Mouse (Mus musculus): ENCODE results near the gene Gm20696.
A peak's percentile ranks its signal among the peaks of the same experiment; 100 is the strongest.

Gene Gm20696

DNA sequence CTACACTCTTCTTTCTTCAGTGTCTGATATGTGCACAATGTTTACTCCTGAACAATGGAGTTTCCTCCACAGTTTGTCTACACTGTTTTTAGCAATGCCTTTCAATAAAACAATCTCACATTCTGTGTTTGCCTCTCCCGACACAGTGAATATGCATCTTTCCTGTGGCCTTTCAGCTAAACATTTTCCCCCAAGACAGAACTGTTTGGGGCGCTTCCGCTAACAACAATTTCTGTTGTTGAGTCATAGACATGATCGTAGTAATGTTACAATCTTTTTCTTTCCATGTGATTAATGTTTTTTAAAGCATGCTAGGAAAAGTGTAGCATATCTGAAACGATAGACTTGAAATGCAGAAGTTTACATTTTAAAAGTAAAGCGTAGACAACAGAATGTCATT is 338.5 kb downstream of the Gm20696 start:
- no peak for DNase-seq (ENCODE audit: low spot score)

DNA sequence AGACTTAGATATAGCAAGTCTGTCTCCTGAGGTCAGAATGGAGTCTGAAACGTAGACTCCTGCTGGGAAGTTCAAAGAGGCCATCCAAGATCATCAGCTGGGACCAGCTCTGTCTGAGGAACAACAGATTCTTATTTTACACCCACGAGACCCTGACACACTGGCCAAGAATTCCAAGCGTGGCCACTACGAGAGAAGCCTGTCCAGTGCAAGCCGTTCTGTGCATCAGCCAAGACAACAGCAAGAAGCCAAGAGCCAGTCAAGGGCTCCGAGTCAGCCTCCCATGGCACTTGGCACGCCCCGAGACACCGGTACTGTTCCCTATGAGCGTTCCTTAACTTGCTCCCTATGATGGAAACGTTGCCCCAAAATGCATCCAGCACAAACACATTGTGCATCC is 338.9 kb downstream of the Gm20696 start:
- DNase-seq (ENCODE audit: low spot score), result no peak

DNA sequence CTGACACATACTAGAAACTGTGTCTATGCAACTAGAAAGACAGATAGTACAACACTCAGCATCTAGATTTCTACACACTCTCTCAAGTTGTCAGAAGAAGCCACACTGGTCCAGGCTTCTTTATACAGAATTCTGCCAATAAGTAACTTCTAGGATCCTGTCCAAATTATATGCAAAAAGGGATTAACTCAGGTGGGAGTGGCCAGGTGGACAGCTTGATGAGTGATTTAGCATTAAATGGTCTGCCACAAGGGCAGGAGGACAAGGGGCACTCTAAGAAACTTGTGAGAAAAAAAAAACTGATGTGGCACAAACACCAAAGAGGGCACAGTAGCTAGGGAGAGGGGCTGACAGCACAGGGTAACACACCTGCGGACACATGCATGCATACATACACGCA is 340.7 kb downstream of the Gm20696 start:
- no peak for DNase-seq (ENCODE audit: low spot score)

DNA sequence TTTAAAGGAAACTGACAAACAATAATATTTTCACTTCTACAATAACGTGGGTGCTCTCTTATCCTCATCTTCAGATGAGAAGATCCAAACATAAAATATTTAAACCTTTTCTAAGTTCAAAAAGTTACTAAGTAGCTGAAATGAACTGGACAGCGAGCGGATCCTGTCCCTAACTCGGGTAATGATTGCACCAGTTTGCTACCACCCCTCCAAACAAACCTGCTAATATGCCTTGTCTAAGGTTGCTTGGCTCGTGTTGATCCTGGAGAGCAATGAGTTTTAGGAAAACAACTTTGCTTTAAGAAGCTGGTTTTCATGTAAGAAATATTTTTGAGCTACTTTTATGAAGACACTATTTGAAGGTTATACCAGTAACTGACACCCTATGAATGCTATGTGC is 341.1 kb downstream of the Gm20696 start:
- no peak for DNase-seq (ENCODE audit: low spot score)

DNA sequence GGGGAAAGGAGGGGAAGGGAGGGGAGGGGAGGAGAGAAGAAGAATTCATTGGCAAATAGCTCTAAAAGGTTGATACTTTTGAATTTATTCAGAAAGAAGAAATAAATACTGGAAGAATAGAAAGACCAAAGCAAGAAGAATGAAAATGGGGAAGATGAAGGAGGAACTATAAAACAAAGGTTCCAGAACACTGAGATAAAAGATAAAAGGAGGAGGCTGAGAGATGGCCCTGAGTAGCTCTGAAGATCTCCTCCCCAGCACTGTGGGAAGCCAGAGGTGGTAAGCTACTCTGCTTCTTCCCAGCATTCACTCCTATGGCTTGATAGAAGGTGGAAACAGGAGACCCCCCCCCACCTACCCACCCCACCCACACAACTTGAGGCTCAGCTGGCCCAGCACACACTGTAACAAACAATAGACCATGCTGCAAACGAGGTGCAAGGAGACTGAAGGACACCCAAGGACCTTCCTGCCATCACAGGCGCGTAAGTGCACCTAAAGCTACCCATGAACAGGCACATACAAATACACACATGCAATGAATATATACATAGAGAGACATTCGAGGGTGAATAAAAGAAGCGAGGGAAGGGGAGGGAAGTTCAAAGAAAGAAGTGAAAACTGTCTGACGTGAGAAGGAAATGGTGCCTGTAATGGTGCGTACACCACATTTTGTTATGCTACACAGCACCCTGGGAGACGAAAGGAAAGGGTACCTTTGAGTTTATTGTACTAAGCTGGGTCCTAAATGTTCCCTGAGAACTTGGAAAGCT is 344.3 kb downstream of the Gm20696 start:
- no peak for DNase-seq (ENCODE audit: low spot score)

DNA sequence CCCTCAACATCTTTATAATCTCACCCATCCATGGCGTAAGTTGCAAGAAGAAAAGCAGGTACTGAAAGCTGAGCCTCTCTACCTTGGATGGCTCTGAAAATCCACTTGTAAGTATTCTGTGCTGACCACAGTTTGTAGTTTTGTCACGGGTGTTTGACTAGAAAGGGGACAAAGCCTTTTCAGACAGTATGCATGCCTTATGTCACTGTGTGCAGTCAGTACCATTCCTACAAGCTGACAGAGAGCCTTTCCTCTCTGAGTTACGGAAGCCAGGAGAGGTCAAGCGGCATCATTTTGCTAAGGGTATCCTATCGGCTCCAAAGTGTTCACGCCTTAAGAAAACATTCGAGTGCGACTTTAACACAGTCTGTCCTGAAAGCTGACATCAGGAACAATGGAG is 346.2 kb downstream of the Gm20696 start:
- no peak for DNase-seq (ENCODE audit: low spot score)

DNA sequence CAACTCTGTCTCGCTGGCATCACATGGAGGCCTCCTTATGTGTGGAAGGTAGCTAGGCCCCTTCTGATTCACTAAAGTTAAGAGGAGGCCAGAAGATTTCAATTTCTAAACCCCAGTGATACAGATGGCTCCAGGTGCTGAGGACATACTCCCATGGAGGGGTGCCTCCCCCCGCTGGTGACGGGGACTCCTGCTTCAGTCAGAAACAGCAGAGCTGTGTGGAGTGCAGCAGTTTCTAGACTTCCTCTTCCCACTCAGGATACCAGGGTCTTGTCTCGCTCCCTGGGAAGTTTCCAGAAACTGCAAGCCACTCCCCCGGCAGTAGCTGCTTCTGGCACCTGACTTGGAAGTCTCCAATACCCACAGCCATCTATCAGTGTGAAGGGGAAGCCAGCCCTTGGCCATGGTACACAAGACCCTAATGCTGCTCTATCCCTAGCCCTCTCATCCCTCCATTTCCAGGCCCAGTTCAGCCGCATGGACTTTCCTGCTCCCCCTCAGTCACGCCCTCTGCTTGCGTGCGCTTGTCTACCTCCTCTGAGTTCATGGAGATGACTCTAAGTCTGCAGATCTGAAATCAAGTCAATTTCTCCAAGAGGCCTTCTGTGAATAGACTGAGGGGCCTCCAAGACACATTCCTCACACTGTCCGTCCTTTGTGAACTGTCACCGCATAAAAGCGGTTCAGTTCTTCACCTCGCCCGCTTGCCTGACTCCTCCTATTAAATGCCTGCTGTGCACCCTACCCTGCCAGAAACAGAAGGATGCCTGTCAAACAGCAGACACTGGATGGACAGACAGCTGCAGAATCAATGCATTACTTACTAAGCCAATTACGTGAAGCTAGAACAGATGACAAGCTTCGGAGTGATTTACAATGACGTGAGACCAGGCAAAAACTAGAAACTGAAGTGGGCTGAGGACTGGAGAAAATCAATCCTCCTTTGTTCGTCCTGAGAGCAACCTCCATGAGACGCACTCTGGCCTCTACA is 346.9 kb downstream of the Gm20696 start:
- no peak for DNase-seq (ENCODE audit: low spot score)

DNA sequence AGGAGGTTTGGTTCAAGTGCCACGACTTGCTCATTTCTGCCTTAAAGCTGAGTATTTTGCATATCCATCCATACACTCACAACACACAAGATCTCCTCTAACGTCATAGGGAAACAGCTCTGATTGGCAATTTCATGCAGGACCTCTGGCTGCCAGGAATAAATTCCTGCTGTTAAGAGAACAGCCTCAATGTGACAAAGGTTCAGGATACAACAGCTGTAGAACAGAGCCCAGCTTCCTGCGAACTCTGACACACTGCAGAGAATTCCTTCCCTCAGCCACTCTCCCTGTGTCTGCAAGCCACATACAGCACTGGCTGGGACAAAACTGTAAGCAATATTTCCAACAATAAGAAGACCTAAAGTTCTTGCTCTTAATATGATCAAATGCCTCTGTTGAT is 351.9 kb downstream of the Gm20696 start:
- no peak for DNase-seq (ENCODE audit: low spot score)

DNA sequence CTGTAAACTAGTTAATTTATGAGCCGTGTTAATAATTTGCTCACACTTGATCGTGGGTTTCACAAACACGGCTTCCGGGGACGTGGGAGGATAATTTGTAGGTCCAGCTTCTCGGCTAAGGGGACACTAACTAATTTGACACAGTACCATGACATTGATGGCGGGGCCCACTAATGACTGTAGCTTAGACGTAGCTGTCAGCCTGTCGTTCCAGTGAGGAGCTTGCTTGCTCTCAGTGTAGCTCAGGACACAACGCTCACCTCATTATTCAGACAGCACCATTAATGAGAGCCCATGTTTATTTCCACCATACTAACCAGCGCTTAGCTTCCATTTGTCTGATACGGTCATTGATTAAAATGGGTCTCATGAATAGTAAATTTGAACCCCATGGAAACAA is 356.1 kb downstream of the Gm20696 start:
- no peak for DNase-seq (ENCODE audit: low spot score)

DNA sequence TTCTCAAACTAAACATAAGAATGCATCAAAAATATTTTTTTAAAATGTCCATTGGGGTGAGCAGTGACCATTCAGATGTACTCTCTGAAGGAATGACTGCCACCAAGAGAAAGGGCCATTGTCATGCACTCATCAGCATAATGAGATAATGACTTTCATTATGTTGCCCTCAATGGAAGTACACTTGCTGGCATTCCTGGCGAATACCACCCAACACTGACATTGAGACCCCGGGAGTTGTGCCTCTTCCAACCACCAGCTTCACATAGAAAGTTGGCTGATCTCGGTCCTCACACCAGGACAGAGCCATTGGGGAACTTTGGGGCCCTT is 356.5 kb downstream of the Gm20696 start:
- DNase-seq (ENCODE audit: low spot score), result no peak

DNA sequence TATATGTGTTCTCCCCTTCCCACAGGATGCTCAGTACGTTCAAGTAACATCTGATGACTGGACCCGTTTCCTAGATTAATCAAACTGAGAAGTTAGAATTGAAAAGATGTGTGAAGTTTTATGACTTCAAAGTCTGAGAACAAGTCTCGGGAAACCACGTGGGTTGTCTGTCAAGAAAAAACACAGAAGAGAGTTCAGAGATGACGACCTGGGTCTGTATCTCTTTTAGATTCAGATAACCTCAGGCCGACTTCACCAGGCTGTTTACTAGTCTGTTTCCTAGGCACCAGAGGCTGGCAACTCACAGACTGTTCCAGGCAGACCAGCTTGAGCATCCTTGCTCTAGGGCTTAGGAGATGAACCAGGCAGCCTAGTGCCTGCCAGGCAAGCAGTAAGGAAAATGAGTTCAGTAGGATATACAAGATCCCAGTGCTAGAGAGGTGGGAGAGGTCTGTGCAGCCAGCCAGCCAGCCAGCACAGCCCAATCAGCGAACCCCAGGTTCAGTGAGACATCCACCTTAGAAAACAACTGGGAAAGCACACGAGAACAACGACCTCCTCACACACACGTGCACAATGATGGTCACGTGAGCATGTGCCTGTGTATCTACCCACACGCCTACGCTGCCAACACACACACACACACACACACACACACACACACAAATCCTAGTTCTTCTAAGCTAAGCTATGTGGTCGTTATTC is 357.0 kb downstream of the Gm20696 start:
- DNase-seq (ENCODE audit: low spot score), result no peak

DNA sequence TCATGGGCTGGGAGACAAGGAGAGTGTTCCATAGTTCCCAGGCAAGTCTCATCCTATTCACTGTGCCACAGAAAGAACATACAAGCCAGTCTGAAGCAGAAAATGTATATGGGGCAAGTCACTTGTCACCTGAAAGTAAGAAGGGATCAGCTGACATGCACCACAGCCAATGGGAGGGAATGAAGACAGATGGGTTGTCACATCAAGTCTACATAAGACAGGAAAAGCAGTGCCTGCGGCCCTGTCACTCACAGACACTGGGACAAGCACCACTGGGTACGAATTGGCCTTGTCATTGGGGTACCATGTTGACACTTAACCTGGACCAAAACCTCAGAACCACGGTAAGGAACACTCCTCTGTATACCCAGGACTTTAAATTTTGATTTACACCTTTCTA is 360.8 kb downstream of the Gm20696 start:
- no peak for DNase-seq (ENCODE audit: low spot score)

DNA sequence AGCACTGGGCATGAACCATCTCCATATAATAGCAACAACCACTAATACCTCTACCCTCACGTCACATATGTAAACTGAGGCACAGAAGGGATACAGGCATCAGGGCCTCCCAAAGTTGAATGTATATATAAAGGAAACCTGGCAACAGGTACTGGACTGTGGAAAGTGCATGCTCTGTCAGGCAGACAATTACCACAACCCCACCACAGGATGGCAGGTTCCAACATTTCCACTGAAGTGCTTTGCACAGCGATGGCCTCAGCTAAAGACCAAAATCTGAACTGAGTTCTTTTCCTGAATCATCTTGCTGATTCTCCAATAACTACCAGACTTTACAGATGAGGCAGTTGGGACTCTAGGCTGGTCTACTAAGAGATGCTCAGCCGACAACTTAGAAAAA is 361.4 kb downstream of the Gm20696 start:
- no peak for DNase-seq (ENCODE audit: low spot score)

DNA sequence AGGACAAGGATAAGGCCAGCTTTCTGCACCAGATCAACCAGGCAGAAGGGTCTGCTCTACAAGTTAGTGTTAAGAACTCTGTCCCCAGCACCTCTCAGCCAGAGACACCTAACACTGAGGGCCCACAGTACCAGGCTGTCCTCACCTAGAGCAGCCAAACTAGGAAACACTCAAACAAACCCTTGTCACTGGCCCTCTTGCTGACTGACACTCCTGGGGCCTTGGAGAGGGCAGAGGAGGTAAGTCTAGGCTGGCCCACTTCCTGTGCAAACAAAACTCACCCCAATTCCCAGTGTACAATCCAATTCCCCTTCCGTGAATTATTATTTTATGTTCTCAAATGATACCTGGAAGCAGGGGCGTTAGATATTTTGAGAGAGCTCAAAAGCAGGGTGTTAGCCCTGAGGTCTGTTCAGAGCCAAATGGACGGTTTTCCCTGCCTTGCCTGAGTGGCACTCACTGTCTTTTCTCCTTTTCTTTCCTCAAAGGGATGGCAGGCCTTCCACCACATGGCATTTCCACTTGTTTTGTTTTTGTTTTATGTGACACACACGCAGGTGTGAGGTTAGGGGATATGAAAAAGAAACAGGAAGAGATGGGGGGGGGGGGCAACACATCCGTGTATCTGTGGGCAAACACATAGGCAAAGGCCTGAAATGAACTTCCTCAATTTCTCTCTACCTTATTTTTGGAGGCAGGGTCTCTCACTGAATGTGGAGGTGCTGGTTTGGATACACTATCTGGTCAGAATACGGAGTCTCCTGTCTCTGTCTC is 363.7 kb downstream of the Gm20696 start:
- DNase-seq (ENCODE audit: low spot score), result no peak

DNA sequence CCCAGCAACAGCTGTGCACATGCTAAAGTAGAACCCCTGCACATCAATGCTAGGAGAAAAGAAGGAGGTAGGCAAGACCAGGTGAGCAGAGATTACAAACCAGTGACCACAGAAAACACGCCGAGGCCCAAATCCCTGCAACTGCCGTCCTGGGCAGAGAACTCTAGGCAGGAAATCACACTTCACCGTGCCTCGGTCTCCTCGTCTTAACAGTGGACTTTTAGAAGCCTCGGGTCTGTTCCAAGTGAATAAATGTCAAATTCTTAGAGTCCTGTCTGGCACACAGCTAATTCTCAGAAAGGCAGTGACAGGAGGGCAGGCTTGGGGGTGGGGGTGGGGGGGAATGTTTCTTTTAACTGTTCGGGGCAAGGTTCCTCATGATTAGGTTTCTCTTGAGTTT is 364.7 kb downstream of the Gm20696 start:
- DNase-seq (ENCODE audit: low spot score), result no peak

DNA sequence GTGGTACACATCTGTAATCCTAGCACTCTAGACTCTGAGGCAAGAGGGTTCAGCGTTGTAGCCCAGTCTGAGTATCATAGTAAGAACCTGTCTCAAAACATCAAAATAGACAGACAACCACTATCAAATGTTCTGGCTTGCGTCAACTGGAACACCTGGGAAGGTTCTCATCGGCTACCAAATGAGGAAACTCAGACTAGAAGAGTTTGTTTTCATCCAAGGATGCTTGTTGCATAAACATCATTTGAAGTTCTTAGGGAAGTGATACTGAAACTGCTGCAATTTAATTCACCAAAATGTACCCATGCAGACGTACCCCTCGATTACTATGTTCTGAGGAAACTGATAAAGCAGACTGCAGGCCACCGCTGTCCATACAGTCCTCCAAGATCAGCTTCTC is 366.4 kb downstream of the Gm20696 start:
- DNase-seq (ENCODE audit: low spot score), result no peak

DNA sequence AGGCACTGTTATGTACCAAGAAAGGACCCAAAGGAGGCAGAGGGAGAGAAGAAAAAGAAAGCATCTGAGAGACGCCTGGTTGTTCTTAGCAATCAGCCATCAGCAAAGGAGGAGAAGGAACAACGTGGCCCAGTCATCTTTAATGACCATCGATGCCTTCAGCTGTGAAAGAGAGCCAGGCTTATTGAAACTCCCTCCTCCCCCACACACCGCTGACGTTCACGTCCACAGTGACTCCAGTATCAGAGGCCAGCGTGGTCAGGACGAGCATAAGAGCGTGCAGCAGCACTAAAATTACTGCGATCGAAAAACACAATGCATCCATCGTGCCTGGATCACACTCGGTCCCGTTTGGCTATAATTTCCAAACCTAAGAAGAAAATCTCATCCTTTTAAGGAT is 367.4 kb downstream of the Gm20696 start:
- DNase-seq (ENCODE audit: low spot score), result no peak

DNA sequence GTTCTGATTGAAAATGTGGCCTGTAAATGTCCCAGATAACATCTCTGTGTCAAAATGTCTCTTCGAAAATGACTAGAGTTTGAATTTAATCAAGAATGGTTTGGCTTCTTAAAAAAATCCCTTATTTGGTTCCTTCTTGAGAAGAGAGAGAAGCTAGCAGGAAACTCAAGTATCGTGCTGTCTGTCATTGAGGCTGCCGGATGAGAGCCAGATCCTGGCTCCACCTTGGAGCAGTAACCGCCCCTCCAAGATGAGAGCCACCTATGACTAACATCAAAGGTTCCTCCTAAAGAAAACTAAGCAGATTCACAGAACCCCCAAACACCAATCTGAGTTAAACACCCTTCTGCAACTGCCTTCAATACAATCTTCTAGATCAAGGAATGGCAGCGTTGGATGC is 369.1 kb downstream of the Gm20696 start:
- no peak for DNase-seq (ENCODE audit: low spot score)

DNA sequence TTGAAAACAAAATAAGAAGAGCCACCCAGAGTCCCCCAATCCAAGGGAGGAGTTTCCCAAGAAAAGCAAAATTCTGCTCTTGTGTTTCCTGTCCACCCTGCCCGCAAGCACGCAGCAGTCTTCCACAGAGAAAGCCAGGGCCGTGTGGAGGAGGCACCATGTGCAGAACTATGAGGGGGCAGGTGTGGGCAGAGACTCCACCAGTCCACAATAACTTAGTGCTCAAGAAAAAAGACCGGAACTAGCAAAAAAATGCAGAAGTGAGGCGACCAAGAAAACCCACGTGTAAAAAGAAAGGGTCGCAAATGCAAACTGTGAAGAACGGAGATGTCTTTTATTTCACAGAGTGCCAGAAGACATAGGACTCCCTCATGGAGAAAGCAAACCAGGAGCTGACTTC is 371.1 kb downstream of the Gm20696 start:
- DNase-seq (ENCODE audit: low spot score), result peak; percentile 49

DNA sequence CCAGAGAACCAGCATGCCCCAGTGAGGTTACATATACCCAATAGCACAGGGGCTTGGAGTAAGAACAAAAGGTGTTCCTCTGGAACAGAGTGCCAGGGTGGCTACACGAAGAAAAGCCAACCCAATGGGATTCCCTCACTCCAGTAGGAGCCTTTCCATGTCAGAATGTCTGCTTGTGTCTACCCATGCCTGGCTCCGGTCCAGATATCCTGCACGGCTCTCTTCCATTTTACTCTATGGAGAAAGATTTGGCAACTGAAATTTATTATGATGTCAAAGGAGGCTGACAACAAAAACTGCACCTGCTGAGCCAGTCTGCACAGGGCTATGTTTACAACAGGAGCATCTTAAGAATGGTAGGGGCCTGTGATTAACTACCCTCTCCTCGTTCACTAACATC is 377.4 kb downstream of the Gm20696 start:
- no peak for DNase-seq (ENCODE audit: low spot score)

DNA sequence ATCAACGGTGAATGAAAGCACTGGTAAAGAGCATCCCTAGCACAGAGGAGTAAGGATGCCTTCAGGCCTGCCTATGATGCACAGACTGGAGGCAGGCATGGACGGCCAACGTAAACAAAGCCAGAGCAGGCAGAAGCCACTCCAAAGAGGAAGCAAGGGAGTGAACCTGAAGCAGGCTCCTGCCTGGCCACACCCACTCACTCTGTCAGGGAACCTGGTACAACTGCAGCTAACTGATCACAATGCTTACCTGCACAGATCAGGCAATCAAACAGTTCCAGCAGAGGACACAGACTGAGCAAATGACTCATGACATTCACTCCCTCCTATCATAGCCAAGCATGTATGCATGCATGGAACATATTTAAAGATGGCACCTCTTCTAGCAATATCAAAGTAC is 381.6 kb downstream of the Gm20696 start:
- DNase-seq (ENCODE audit: low spot score), result no peak

DNA sequence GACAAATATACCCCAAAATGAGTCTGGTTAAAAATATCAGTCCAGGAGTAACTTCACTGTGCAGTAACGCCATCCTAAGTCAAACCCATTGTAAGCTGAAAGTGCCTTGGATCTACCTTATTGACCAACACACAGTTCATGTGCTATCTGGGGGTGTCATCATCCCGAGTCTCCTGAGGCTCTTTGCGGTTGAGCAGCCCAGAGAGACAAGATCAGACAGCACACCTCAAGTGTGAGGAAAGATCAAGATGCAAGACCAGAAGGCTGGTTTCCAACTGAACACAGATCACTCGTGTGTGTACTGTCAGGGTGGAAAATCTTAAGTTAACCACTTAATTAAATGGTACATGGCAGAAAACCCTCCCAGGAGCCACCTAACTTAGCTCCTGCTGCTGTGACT is 382.6 kb downstream of the Gm20696 start:
- DNase-seq (ENCODE audit: low spot score), result no peak

All from testis, postnatal 10 days (tissue).